In genomic region chr16:32509066-32509942, GRCm38 (mm10) we compare ENCODE assay signal across 8 mouse cellular contexts. TPM values are rescaled to one million over a fixed set of nuclear protein-coding genes. Genes with fewer than 3 reads are reported as not detected.
DNase-seq lines count a peak whose midpoint lies in the region; ATAC-seq lines count a peak whose summit lies in the region.

No protein-coding gene starts in this region.

- no peaks in the 10 kb centered on the region for H3K27me3 ChIP-seq in forebrain, embryonic 16.5 days (replicated peaks; ENCODE audit: control insufficient read depth, insufficient read depth, low read length)
- no peaks in the 10 kb centered on the region for H3K27me3 ChIP-seq in intestine, embryonic 15.5 days (replicated peaks)
- H3K27me3 ChIP-seq in neural tube, embryonic 15.5 days (replicated peaks) = 0 out of 2 replicates have a peak, but pooled peaks cover 3% of the 10 kb centered on the region

- H3K4me3 ChIP-seq in forebrain, embryonic 16.5 days (replicated peaks; ENCODE audit: low read length) = no peak overlapping the region
- H3K4me3 ChIP-seq in intestine, embryonic 15.5 days (replicated peaks) = no peak overlapping the region
- no peak overlapping the region for H3K4me3 ChIP-seq in neural tube, embryonic 15.5 days (replicated peaks)

- H3K9ac ChIP-seq in forebrain, embryonic 16.5 days (replicated peaks; ENCODE audit: low read depth, low read length) = no peak overlapping the region
- no peak overlapping the region for H3K9ac ChIP-seq in intestine, embryonic 15.5 days
- no peak overlapping the region for H3K9ac ChIP-seq in neural tube, embryonic 15.5 days (replicated peaks)

- peaks cover 12% of the 10 kb centered on the region for H3K4me1 ChIP-seq in forebrain, embryonic 16.5 days (replicated peaks; ENCODE audit: control insufficient read depth, insufficient read depth, low read length)
- H3K4me1 ChIP-seq in intestine, embryonic 15.5 days (replicated peaks) = peaks cover 37% of the 10 kb centered on the region
- H3K4me1 ChIP-seq in neural tube, embryonic 15.5 days = peaks cover 9% of the 10 kb centered on the region

- no peak overlapping the region for H3K4me2 ChIP-seq in forebrain, embryonic 16.5 days (ENCODE audit: low read length)
- H3K4me2 ChIP-seq in intestine, embryonic 15.5 days (replicated peaks) = peak overlapping the region; percentile 35; the same call in 1 of the 2 replicates
- no peak overlapping the region for H3K4me2 ChIP-seq in neural tube, embryonic 15.5 days

- no peak overlapping the region for H3K27ac ChIP-seq in forebrain, embryonic 16.5 days (ENCODE audit: low read length)
- H3K27ac ChIP-seq in intestine, embryonic 15.5 days = peak overlapping the region; percentile 89
- 0 out of 2 replicates have a peak overlapping the region, but pooled peaks have one; percentile 20 for H3K27ac ChIP-seq in neural tube, embryonic 15.5 days (replicated peaks)

- H3K36me3 ChIP-seq in forebrain, embryonic 16.5 days (ENCODE audit: control insufficient read depth, insufficient read depth) = no peaks in the 10 kb centered on the region
- H3K36me3 ChIP-seq in intestine, embryonic 15.5 days = no peaks in the 10 kb centered on the region
- no peaks in the 10 kb centered on the region for H3K36me3 ChIP-seq in neural tube, embryonic 15.5 days

- WGBS in forebrain, embryonic 16.5 days = 51% methylated on average over 9 of the region's 9 CpGs
- WGBS in intestine, embryonic 15.5 days = 40% methylated on average over 9 of the region's 9 CpGs
- WGBS in neural tube, embryonic 15.5 days = 56% methylated on average over 9 of the region's 9 CpGs

- ATAC-seq in cerebellum, adult (ENCODE audit: insufficient number of reproducible peaks, low FRiP score, low TSS enrichment) = no peak
- ATAC-seq in forebrain, embryonic 16.5 days = peak; percentile 21; the same call in 1 of the 2 replicates
- peak; percentile 93 for ATAC-seq in intestine, embryonic 15.5 days
- ATAC-seq in neural tube, embryonic 15.5 days (ENCODE audit: low FRiP score) = peak; percentile 21; the same call in 1 of the 2 replicates

- DNase-seq in cerebellum, postnatal 10 days = peak; percentile 89 to 94
- peak; percentile 99 for DNase-seq in MEL-GATA-1-ER (ENCODE audit: extremely low read depth, low read depth)
- no peak for DNase-seq in layer of hippocampus, postnatal 25 days (ENCODE audit: extremely low spot score in 1 of 2, low spot score in 1 of 2)
- no peak for DNase-seq in kidney, postnatal 36 days

- no peaks in the 10 kb centered on the region for H3K9me3 ChIP-seq in forebrain, embryonic 16.5 days (ENCODE audit: control insufficient read depth, low read length)
- no peaks in the 10 kb centered on the region for H3K9me3 ChIP-seq in intestine, embryonic 15.5 days
- H3K9me3 ChIP-seq in neural tube, embryonic 15.5 days (replicated peaks) = no peaks in the 10 kb centered on the region

RNA-seq across cellular contexts. Expression of gene Zdhhc19, which starts 13.2 kb away (rescaled TPM):
- not detected in 2 replicates for polyA plus RNA-seq in forebrain, embryonic 16.5 days (2015; fragmentation: Nextera tagmentation; extraction: Ambion mirVana)
- 1.1 and 1.2 TPM in 2 replicates for polyA plus RNA-seq in intestine, embryonic 15.5 days (2015; fragmentation: Nextera tagmentation; extraction: Ambion mirVana)
- 0.20 TPM in 1 of 2 replicates, not detected in the other for polyA plus RNA-seq in neural tube, embryonic 15.5 days (2015; fragmentation: Nextera tagmentation; extraction: Ambion mirVana)
- not detected for total RNA-seq in layer of hippocampus, postnatal 25 days (2021)

RNA-seq across cellular contexts. Expression of gene Slc51a, which starts 21.6 kb away (rescaled TPM):
- polyA plus RNA-seq in forebrain, embryonic 16.5 days (2015; fragmentation: Nextera tagmentation; extraction: Ambion mirVana) = 0.09 TPM in 1 of 2 replicates, not detected in the other
- polyA plus RNA-seq in intestine, embryonic 15.5 days (2015; fragmentation: Nextera tagmentation; extraction: Ambion mirVana) = 97.1 and 104 TPM in 2 replicates
- 0.13 and 7.8 TPM in 2 replicates for polyA plus RNA-seq in neural tube, embryonic 15.5 days (2015; fragmentation: Nextera tagmentation; extraction: Ambion mirVana)
- not detected for total RNA-seq in layer of hippocampus, postnatal 25 days (2021)

Comparison
In these comparisons a context has a peak if more than half of its experiments do, and no peak if none do; other contexts are left out.
1. DNase-seq: peak in cerebellum, postnatal 10 days (2 of 2) and MEL-GATA-1-ER (single experiment); none in layer of hippocampus, postnatal 25 days (0 of 2) and kidney, postnatal 36 days (0 of 2).
2. RNA of gene Slc51a, which starts 21.6 kb away (polyA plus RNA-seq): 97.1 to 104 TPM in intestine, embryonic 15.5 days; 0.13 to 7.8 TPM in neural tube, embryonic 15.5 days and 0.09 TPM in forebrain, embryonic 16.5 days; every median in the first group is over 10 times any median in the second.